Mouse (Mus musculus): ENCODE measurements around the gene Klhl3. TPM values are rescaled to one million over a fixed set of nuclear protein-coding genes. Genes with fewer than 3 reads are reported as not detected.
"Not testable (repeated sequence)": the region's sequence is repeated elsewhere in the genome, so short reads cannot be mapped to it uniquely, and the experiment has no call there.

The Klhl3 gene
- total RNA-seq (2021): 10 to 100 TPM; 33.3 to 37.3 TPM

- intact Hi-C loops (cut with DNase I): loop anchor here (2.0 kb wide), 3 partner anchors 38 to 78 kb away; no protein-coding TSS in a partner anchor
- DNase-seq (ENCODE audit: low spot score in 2 of 2): peak; percentile 84 to 92
These were observed at the start of gene Klhl3 for GRCm38 (mm10) chr13:58113061-58113900. Klhl3 (minus strand) TSS chr13:58113592.

- intact Hi-C loops (cut with DNase I): no loop called here
- DNase-seq (ENCODE audit: low spot score in 2 of 2): no peak
These were observed 47.4 kb upstream of the Klhl3 start for GRCm38 (mm10) chr13:58160761-58161160.

- DNase-seq (ENCODE audit: low spot score in 2 of 2): peak; percentile 84 to 94
- intact Hi-C loops (cut with DNase I): loop anchor here (2.0 to 10.0 kb wide), 4 partner anchors 74 to 429 kb away; no protein-coding TSS in a partner anchor
These were observed 44.9 kb upstream of the Klhl3 start for GRCm38 (mm10) chr13:58158099-58158912.

GRCm38 (mm10) chr13:58157447-58158098, 44.2 kb upstream of the Klhl3 start, which contains the start of gene Idnk:
Idnk (plus strand) TSS chr13:58157649.
- intact Hi-C loops (cut with DNase I): loop anchor here (2.0 to 10.0 kb wide), 4 partner anchors 75 to 430 kb away; no protein-coding TSS in a partner anchor
- peak; percentile 79 to 84 for DNase-seq (ENCODE audit: low spot score in 2 of 2)

GRCm38 (mm10) chr13:58157036-58157435, 43.6 kb upstream of the Klhl3 start:
- DNase-seq (ENCODE audit: low spot score in 2 of 2): no peak
- intact Hi-C loops (cut with DNase I): loop anchor here (5.0 to 10.0 kb wide), 2 partner anchors 388 to 430 kb away; no protein-coding TSS in a partner anchor

- DNase-seq (ENCODE audit: low spot score in 2 of 2): no peak
These were observed 42.6 kb upstream of the Klhl3 start for GRCm38 (mm10) chr13:58156031-58156430.

GRCm38 (mm10) chr13:58150442-58150841, 37.0 kb upstream of the Klhl3 start:
- intact Hi-C loops (cut with DNase I): loop anchor here (10.0 kb wide), 1 partner anchor 394 kb away; no protein-coding TSS in a partner anchor
- DNase-seq (ENCODE audit: low spot score in 2 of 2): no peak

More at GRCm38 (mm10) chr13:58156031-58156430, 42.6 kb upstream of the Klhl3 start:
- intact Hi-C loops (cut with DNase I): loop anchor here (5.0 to 10.0 kb wide), 2 partner anchors 389 to 431 kb away; no protein-coding TSS in a partner anchor

GRCm38 (mm10) chr13:58149629-58150028, 36.2 kb upstream of the Klhl3 start:
- intact Hi-C loops (cut with DNase I): loop anchor here (10.0 kb wide), 1 partner anchor 395 kb away; no protein-coding TSS in a partner anchor
- no peak for DNase-seq (ENCODE audit: low spot score in 2 of 2)

GRCm38 (mm10) chr13:58149033-58149558, 35.7 kb upstream of the Klhl3 start:
- intact Hi-C loops (cut with DNase I): no loop called here
- DNase-seq (ENCODE audit: low spot score in 2 of 2): peak in 1 of 2 experiments; percentile 14

GRCm38 (mm10) chr13:58148256-58148831, 35.0 kb upstream of the Klhl3 start:
- intact Hi-C loops (cut with DNase I): no loop called here
- peak; percentile 26 to 50 for DNase-seq (ENCODE audit: low spot score in 2 of 2)

- intact Hi-C loops (cut with DNase I): no loop called here
These were observed 34.4 kb upstream of the Klhl3 start for GRCm38 (mm10) chr13:58147760-58148159.

GRCm38 (mm10) chr13:58146603-58147002, 33.2 kb upstream of the Klhl3 start:
- intact Hi-C loops (cut with DNase I); DNase-seq (ENCODE audit: low spot score in 2 of 2): not testable (repeated sequence)

More at GRCm38 (mm10) chr13:58147760-58148159, 34.4 kb upstream of the Klhl3 start:
- DNase-seq (ENCODE audit: low spot score in 2 of 2): no peak

- intact Hi-C loops (cut with DNase I): no loop called here
- DNase-seq (ENCODE audit: low spot score in 2 of 2): no peak
These were observed 18.3 kb upstream of the Klhl3 start for GRCm38 (mm10) chr13:58131692-58132091.

GRCm38 (mm10) chr13:58129687-58130246, 16.4 kb upstream of the Klhl3 start:
- DNase-seq (ENCODE audit: low spot score in 2 of 2): no peak
- intact Hi-C loops (cut with DNase I): no loop called here

- intact Hi-C loops (cut with DNase I): no loop called here
- DNase-seq (ENCODE audit: low spot score in 2 of 2): peak; percentile 95 to 97
These were observed 15.6 kb upstream of the Klhl3 start for GRCm38 (mm10) chr13:58128768-58129671.

GRCm38 (mm10) chr13:58128396-58128767, 15.0 kb upstream of the Klhl3 start, which contains the start of gene Hnrnpa0:
Hnrnpa0 (minus strand) TSS chr13:58128556.
- peak; percentile 94 to 95 for DNase-seq (ENCODE audit: low spot score in 2 of 2)
- intact Hi-C loops (cut with DNase I): no loop called here

- intact Hi-C loops (cut with DNase I): no loop called here
- peak; percentile 64 to 80 for DNase-seq (ENCODE audit: low spot score in 2 of 2)
These were observed 14.5 kb upstream of the Klhl3 start for GRCm38 (mm10) chr13:58127766-58128361.

All from left cerebral cortex, postnatal 25 days (tissue).